13 mouse cellular contexts compared by ENCODE assay signal in the genomic region with DNA sequence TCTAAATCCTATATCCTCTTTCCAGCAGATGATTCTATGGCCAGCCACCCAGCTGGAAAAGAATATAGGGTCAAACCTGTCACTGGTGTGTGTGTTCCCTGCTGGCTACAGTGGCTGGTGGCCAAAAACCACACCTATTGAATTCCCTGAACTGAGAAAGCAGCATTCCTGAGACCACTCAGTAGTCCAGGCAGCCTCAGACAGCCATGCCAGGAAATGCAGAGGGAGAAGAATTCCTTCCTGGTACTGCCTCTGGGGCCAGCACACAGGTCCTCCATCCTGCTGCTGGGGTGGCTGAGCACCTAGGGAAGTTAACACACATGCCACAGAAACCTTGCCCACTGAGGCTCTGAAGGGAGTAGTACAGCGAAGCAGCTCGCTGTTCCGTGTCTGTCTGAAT. TPM values are rescaled to one million over a fixed set of nuclear protein-coding genes. Genes with fewer than 3 reads are reported as not detected.
DNase-seq lines count a peak whose midpoint lies in the region; ATAC-seq and TF ChIP-seq lines count a peak whose summit lies in the region.
"Had no signal": no experiment of that assay in that cellular context is flagged by ENCODE, and none has a peak within 500 bp of the region (broad histone marks: within the 10 kb centered on the region; RNA-seq: fewer than 3 reads in every experiment).

No protein-coding gene starts in this region.

- H3K79me2 ChIP-seq in C2C12 (ENCODE audit: control insufficient read depth, insufficient read depth) = no peaks in the 10 kb centered on the region

- no peak overlapping the region for H3K4me2 ChIP-seq in heart, embryonic 13.5 days
- no peak overlapping the region for H3K4me2 ChIP-seq in lung, embryonic 15.5 days
- H3K4me2 ChIP-seq: forebrain, embryonic 15.5 days had no signal

- 71% methylated on average over 3 of the region's 3 CpGs for WGBS in heart, embryonic 13.5 days
- 61% methylated on average over 3 of the region's 3 CpGs for WGBS in lung, embryonic 15.5 days
- 77% methylated on average over 3 of the region's 3 CpGs for WGBS in thymus, adult 2 months

- DNase-seq in heart, postnatal 14 days = no peak
- peak; percentile 42 for DNase-seq in heart, postnatal 4 days
- no peak for DNase-seq in cerebellum, postnatal 25 days
- DNase-seq in embryo, embryonic 10 days (ENCODE audit: low spot score) = no peak
- no peak for DNase-seq in thymus, adult 2 months
- DNase-seq: adrenal gland, postnatal 25 days; cerebellum, adult 11 months had no signal

- no peaks in the 10 kb centered on the region for H3K9me3 ChIP-seq in heart, embryonic 13.5 days
- H3K9me3 ChIP-seq in lung, embryonic 15.5 days = no peaks in the 10 kb centered on the region
- H3K9me3 ChIP-seq: forebrain, embryonic 15.5 days had no signal

- no peaks in the 10 kb centered on the region for H3K36me3 ChIP-seq in heart, embryonic 13.5 days
- no peaks in the 10 kb centered on the region for H3K36me3 ChIP-seq in C2C12 (ENCODE audit: control insufficient read depth, insufficient read depth)
- H3K36me3 ChIP-seq in lung, embryonic 15.5 days = no peaks in the 10 kb centered on the region
- no peaks in the 10 kb centered on the region for H3K36me3 ChIP-seq in thymus, adult 2 months (ENCODE audit: control insufficient read depth, insufficient read depth, low read length)
- H3K36me3 ChIP-seq: forebrain, embryonic 15.5 days had no signal

- no peaks in the 10 kb centered on the region for H3K27me3 ChIP-seq in heart, embryonic 13.5 days (replicated peaks)
- H3K27me3 ChIP-seq in C2C12 (ENCODE audit: control insufficient read depth, insufficient read depth, insufficient read length) = no peaks in the 10 kb centered on the region
- no peaks in the 10 kb centered on the region for H3K27me3 ChIP-seq in lung, embryonic 15.5 days
- H3K27me3 ChIP-seq in thymus, adult 2 months (ENCODE audit: control insufficient read depth, insufficient read depth, low read length) = no peaks in the 10 kb centered on the region
- H3K27me3 ChIP-seq: forebrain, embryonic 15.5 days had no signal

- H3K9ac ChIP-seq in heart, embryonic 13.5 days = peak overlapping the region; percentile 6; the same call in 1 of the 2 replicates
- no peak overlapping the region for H3K9ac ChIP-seq in lung, embryonic 15.5 days
- H3K9ac ChIP-seq: forebrain, embryonic 15.5 days had no signal

- no peak for TF ChIP-seq POLR2A in thymus, adult 2 months (IDR thresholded peaks at IDR 0.05; ENCODE audit: control insufficient read depth, extremely low read depth, insufficient read depth, low read length, poor library complexity)

- intact Hi-C loops in heart, postnatal 14 days (cut with DNase I) = no loop called here

- H3K4me1 ChIP-seq in heart, embryonic 13.5 days = peaks cover 40% of the 10 kb centered on the region
- peaks cover 50% of the 10 kb centered on the region for H3K4me1 ChIP-seq in lung, embryonic 15.5 days
- H3K4me1 ChIP-seq in thymus, adult 2 months (replicated peaks; ENCODE audit: control insufficient read depth, insufficient read depth, low read length) = no peaks in the 10 kb centered on the region

- H3K79me3 ChIP-seq in C2C12 (ENCODE audit: low read depth) = no peaks in the 10 kb centered on the region

- TF ChIP-seq CTCF in C2C12 (IDR thresholded peaks at IDR 0.05; ENCODE audit: control insufficient read depth, insufficient read depth, insufficient read length) = no peak
- TF ChIP-seq CTCF in thymus, adult 2 months (IDR thresholded peaks at IDR 0.05; ENCODE audit: borderline replicate concordance, control insufficient read depth, extremely low read depth, insufficient read depth, low read length, poor library complexity) = no peak

- ATAC-seq in heart, embryonic 13.5 days (ENCODE audit: extremely low read depth, insufficient number of reproducible peaks, low FRiP score, low TSS enrichment) = no peak
- ATAC-seq in lung, embryonic 15.5 days (ENCODE audit: borderline replicate concordance, extremely low read depth, low FRiP score, low TSS enrichment) = peak; percentile 62; the same call in 1 of the 2 replicates
- ATAC-seq: forebrain, embryonic 15.5 days had no signal

- H3K4me3 ChIP-seq in heart, embryonic 13.5 days = no peak overlapping the region
- no peak overlapping the region for H3K4me3 ChIP-seq in C2C12 (ENCODE audit: insufficient read depth, poor library complexity, severe bottlenecking)
- no peak overlapping the region for H3K4me3 ChIP-seq in lung, embryonic 15.5 days
- H3K4me3 ChIP-seq in thymus, adult 2 months (ENCODE audit: control insufficient read depth, insufficient read depth, low read length) = no peak overlapping the region
- H3K4me3 ChIP-seq: forebrain, embryonic 15.5 days; layer of hippocampus, adult 2 months; myocyte had no signal

- H3K27ac ChIP-seq in heart, embryonic 13.5 days (replicated peaks) = peak overlapping the region; percentile 49
- H3K27ac ChIP-seq in lung, embryonic 15.5 days = peak overlapping the region; percentile 81
- no peak overlapping the region for H3K27ac ChIP-seq in thymus, adult 2 months (ENCODE audit: control insufficient read depth, insufficient read depth, low read length)
- H3K27ac ChIP-seq: forebrain, embryonic 15.5 days; layer of hippocampus, adult 2 months had no signal

- peak overlapping the region; percentile 24 for H3ac ChIP-seq in C2C12 (ENCODE audit: control insufficient read depth, insufficient read length, low read depth)

TF ChIP-seq in C2C12, 6 proteins besides CTCF, POLR2A, EP300 and RAD21:
- TF ChIP-seq MYOG (IDR thresholded peaks at IDR 0.05; ENCODE audit: control insufficient read depth, extremely low read depth, insufficient read length) (no peak), CEBPB (IDR thresholded peaks at IDR 0.05; ENCODE audit: low read depth) (no peak), FOSL1 (IDR thresholded peaks at IDR 0.05; ENCODE audit: insufficient read depth, low read length, poor library complexity, severe bottlenecking) (no peak), MAX (IDR thresholded peaks at IDR 0.05) (no peak), USF1 (IDR thresholded peaks at IDR 0.05; ENCODE audit: low read depth) (no peak), MYOD1 (IDR thresholded peaks at IDR 0.05; ENCODE audit: control insufficient read depth, insufficient read length, low read depth) (no peak)

RNA-seq across cellular contexts. Expression of a gene that starts 50.3 kb away (rescaled TPM):
- 35.9 and 36.6 TPM in 2 replicates for polyA plus RNA-seq in heart, embryonic 13.5 days (2015; fragmentation: Nextera tagmentation; extraction: Ambion mirVana)
- 10 to 100 TPM; 61.6 to 64.6 TPM for total RNA-seq in heart, postnatal 14 days (2021)
- polyA plus RNA-seq in C2C12 (2012; fragmentation: generic; extraction: Trizol) = 61.0 TPM
- 10 to 100 TPM; 90.0 to 91.6 TPM for total RNA-seq in heart, postnatal 4 days (2021)
- 45.5 and 47.0 TPM in 2 replicates for polyA plus RNA-seq in lung, embryonic 15.5 days (2015; fragmentation: Nextera tagmentation; extraction: Ambion mirVana)
- 6.7 and 7.2 TPM in 2 replicates for polyA plus RNA-seq in thymus, adult 2 months (2012; rRNA removed)
